Mouse (Mus musculus): ENCODE results near the gene Mex3a.

Gene Mex3a

GRCm38 (mm10) chr3:88543174-88543573 is 11.0 kb downstream of the Mex3a start:
- in situ Hi-C loops (cut with MboI, MseI), result no loop called here

- in situ Hi-C loops (cut with MboI, MseI), result no loop called here
Observed at GRCm38 (mm10) chr3:88543651-88544410, 11.6 kb downstream of the Mex3a start.

DNA sequence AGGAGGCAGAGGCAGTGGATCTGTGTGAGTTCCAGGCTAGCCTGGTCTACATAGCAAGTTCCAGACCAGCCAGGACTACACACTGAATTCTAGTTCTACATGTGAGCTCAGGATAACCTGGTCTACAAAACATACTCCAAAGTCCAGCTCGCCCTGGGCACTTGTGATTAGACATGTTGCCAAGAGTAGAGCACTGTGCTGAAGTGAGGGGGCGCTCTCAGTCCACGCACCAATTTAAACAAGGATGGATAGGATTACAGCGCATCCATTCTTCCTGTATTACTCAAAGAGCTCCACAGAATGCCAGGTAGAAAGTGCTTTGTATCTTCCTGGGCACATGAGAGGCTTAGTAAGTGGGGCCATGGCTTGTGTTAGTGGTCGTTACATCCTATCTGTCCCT is 12.3 kb downstream of the Mex3a start:
- in situ Hi-C loops (cut with MboI, MseI), result no loop called here

DNA sequence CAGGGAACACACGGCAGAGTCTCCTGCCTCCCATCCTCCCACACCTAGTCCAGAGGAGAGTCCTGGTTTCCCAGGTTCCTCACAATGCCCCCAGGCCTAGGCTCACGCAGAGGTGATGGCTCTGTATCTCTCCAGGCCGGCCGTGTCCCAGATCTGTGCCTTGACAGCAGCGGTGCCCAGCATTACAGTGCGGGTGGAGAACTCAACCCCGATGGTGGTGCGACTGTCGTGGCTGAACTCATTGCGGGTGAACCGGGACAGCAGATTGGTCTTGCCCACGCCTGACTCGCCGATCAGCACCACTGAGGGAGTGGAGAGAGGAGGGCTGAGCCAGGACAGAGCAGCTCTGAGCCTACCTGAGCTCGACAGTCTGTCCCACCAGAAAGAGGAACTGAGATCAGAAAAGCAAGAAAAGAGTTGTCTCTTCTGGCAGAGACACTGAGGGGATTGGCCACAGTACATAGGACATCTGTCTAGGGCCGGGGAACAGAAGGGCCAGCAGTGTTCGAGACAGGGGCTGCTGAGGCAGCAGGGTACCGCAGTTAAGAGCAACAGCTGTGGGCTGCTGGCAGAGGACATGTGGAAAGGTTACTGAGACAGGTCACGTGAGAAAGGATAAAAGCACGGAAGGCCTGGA is 12.9 kb downstream of the Mex3a start:
- in situ Hi-C loops (cut with MboI, MseI), result no loop called here

DNA sequence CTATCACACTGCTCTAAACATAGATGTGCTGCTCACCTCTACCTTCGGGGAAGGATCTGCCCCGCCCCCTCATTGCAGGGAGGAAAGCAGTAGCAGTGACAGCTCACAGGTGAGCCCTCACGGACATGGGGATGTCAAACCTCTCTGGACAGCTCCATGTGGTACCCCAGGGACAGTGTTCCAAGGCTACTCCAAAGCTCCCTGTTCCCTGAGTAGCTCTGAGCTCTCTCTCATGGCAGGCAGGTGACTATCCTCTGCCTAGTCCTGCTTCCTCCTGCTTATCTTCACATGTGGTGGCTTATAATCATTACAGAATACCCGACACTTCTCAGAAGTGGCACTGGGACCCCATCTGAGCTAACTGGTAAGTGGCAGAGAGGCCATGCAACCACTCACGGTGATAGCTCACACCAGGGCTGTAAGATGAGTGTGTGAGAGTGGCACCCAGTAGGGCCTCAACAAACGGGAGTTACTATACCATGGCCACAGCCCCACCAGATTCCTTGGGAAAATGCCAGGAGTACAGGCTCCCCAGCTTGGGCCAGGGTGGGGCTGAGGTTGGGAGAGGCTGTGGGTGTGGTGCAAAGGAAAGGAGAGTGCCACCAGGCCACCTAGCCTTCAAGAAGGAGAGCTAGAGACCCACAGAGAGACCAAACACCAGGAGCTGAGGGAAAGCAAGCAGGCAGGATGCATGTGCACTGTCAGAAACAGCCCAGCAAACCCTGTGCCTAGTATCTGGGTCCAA is 14.7 kb downstream of the Mex3a start:
- in situ Hi-C loops (cut with MboI, MseI), result no loop called here

- in situ Hi-C loops (cut with MboI, MseI), result no loop called here
Observed at GRCm38 (mm10) chr3:88548180-88548917, 16.2 kb downstream of the Mex3a start, which contains the start of gene Rab25. Rab25 (minus strand) TSS chr3:88548300.

DNA sequence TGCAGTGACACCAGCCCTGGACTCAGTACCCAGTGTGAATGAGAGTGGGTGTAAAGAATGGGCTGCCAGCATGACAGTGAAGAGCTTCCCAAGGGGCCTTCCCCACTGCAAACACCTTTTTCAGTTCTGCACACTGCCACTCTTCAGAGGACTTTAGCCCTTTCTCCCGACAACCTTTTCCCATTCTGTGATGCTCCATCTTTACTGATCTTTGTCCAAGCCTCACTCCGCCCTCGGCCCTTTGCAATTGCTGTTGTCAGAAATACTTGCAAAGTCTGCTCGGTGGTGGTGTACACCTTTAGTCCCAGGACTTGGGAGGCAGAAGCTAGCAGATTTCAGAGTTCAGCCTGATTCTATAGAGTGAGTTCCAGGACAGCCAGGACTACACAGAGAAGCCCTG is 19.4 kb downstream of the Mex3a start:
- in situ Hi-C loops (cut with MboI, MseI), result no loop called here

- in situ Hi-C loops (cut with MboI, MseI), result no loop called here
Observed at GRCm38 (mm10) chr3:88552082-88552645, 20.0 kb downstream of the Mex3a start.

DNA sequence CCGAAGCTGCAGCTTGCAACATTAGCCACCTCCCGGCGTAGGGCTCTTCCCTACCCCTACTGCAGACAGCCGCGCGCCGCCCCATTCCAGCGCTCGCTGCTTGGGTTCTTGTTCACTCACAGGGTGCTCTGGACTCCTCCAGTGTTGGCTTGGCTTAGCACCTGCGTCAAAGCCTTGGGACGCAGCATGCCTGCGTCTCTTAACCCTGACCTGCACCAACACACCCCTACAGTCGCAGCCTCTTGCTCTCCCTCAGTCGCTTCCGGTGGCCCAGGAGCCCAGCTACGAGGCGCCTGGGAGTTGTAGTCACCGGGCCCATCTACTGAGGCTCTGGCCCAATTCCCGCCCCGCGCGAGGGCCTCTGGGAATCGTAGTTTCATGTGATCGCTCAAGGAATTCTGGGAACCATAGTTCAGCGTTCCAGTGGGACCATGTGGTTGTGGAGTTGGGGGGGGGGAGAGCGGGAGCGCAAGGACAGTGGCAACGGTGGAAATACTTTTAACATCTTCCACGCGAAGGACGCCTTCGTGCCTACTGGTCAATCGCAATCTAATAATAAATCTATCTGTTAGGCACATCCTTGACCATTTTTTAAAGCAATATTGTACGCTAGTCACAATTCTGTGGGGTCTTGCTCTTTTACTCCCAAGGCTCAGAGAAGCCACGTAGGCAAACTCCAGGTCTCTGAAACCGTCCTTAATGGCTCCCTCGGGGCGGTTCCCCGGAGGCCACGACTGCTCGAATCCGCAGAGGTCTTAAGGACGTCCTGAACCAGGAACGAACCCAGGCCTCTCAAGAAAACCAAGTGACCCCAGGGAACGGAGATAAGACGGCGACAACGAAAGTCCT is 20.7 kb downstream of the Mex3a start, which contains the start of gene Lamtor2:
Gene Lamtor2, minus strand, starts transcription at position 399 of the 849 bp plus-strand sequence.
- in situ Hi-C loops (cut with MboI, MseI), result no loop called here

GRCm38 (mm10) chr3:88553525-88553879 is 21.3 kb downstream of the Mex3a start, which contains the start of gene Ubqln4:
Ubqln4 (plus strand) TSS chr3:88553758.
- in situ Hi-C loops (cut with MboI, MseI), result no loop called here

DNA sequence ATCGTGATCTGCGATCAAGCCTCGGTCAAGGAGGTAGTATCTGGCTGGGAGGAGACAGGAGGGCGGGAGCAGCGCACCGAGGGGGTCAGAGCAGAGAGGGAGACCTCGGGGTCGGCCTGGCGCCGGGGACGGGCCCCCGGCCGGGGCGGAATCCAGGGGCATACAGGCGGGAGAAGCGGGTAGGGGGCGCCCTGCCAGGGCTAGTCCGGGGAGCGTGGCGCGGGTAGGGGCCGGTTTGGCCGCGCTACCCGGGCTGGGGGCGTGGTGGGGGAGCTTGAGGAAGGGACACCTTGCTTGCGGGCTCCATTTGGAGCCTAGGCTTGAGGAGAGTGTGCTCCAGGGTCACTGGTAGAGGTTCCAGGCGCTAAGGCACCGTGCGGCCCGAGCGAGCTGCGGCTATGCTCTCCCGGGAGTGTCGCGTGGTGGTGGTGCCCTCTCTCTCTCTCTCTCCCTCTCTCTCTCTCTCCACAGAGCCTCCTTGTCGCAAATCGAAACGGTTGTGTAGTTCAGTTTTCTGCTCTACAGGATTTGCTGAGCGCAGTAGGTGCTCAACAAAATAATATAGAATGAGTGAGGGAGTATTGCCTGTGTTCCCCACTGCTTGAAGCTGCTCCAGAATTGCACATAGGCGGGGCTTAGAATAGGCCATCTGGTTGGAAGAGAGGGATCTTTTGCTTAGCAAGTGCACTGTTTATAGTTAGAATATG is 21.8 kb downstream of the Mex3a start:
- in situ Hi-C loops (cut with MboI, MseI), result no loop called here

GRCm38 (mm10) chr3:88555069-88555605 is 22.9 kb downstream of the Mex3a start:
- in situ Hi-C loops (cut with MboI, MseI), result no loop called here

GRCm38 (mm10) chr3:88555731-88556130 is 23.5 kb downstream of the Mex3a start:
- in situ Hi-C loops (cut with MboI, MseI), result no loop called here

- in situ Hi-C loops (cut with MboI, MseI), result no loop called here
Observed at GRCm38 (mm10) chr3:88556616-88557015, 24.4 kb downstream of the Mex3a start.

DNA sequence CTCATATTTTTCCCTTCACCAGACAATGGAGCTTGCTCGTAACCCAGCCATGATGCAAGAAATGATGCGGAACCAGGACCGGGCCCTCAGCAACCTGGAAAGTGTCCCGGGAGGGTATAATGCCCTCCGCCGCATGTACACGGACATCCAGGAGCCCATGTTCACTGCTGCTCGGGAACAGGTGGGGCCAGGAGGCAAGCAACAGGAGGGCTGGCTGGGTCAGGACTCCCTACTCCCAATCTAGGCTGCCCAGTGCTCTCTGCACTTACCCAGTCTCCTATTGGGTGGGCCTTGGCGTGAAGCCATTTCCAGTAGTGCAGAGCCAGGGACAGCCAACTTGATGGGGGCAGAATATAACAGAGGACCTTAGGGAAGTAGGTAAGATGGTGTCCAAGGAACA is 27.4 kb downstream of the Mex3a start:
- in situ Hi-C loops (cut with MboI, MseI), result no loop called here

DNA sequence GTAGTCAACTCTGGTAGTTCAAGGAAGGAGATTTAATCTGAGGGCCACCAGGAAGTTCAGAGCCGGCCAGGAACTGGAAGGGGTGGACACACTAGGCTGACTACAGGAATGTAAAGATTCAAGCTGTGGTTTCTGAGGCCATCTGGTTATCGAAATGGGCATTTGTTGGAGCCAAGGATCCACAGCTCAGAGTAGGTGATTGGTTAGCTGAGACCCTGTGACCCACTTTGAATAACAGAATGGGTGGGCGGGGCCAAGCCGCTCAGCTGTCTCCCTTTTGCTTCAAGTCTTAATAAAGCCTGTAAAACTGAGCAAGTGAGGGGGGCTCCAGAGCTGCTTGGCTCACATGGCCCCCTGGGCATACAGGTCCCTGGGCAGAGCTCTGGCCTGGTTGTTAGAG is 29.8 kb downstream of the Mex3a start:
- in situ Hi-C loops (cut with MboI, MseI), result no loop called here

DNA sequence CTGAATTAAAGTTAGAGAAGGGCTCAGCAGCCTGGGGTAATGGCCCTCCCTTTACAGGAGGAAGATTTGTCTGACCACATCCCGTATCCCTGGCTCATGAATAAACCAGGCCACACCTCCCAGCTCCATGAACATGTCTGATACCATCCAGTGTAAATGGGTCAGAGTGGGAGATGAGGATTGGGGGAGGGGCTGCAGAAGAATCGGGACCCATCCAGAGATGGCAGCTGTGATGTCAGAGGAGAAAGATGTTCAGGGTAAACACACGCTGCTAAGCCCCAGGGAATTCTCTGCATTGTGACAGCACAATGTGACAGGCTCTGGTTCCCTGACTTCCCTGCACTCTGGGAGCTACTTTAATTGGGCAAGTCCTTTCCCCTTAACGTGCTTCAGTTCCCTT is 31.2 kb downstream of the Mex3a start:
- in situ Hi-C loops (cut with MboI, MseI), result no loop called here

GRCm38 (mm10) chr3:88563966-88564365 is 31.8 kb downstream of the Mex3a start:
- in situ Hi-C loops (cut with MboI, MseI), result no loop called here

- in situ Hi-C loops (cut with MboI, MseI), result no loop called here
Observed at GRCm38 (mm10) chr3:88566116-88566515, 33.9 kb downstream of the Mex3a start.
